Mouse (Mus musculus): ENCODE data around the gene Olfr1312. TPM values are rescaled to one million over a fixed set of nuclear protein-coding genes. Genes with fewer than 3 reads are reported as not detected.

The Olfr1312 gene
- polyA plus RNA-seq (2012; ENCODE audit: low replicate concordance) = 0.03 TPM in 1 of 2 replicates, not detected in the other

GRCm38 (mm10) chr2:112050138-112050537 is at the start of gene Olfr1312:
TSS of gene Olfr1312 (minus strand) at chr2:112050238.

DNA sequence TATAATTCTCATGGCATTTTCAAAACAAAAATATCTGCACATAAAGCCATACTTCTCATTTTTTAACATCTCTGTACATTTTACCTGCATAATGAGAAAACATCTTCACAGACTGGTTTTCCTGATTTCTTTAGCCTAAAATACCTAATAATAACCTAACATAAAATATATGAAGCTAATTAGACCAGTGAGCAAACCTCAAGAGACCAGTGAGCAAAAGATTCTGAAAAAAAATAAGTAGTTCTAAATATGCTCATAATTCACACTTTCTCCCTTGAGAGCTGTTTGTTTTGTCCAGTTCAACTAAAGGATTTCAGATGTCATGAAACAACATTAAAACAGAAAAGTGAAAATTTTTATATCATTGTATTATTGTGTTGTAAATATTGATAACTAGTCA is 46.6 kb upstream of the Olfr1312 start, which contains the start of gene Olfr1314:
Olfr1314 (minus strand) TSS at position 101 of the 400 bp plus-strand sequence.

DNA sequence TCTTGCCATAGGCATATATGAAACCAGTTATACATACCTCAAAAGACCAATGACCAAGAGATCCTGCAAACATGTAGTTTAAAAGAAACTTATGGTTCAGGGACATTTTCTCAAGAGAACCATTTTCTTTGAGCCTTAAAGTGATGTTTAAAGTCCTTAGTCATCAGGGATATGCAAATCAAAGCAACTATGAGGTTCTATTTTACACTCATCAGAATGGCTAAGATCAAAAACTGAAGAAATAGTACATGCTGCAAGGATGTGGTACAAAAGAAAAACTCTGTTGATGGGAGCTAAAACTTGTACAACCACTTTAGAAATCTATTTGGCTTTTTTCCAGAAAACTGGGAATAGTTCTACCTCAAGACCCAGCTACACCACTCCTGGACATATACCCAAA is 27.7 kb upstream of the Olfr1312 start, which contains the start of gene Olfr1313:
Olfr1313 (minus strand) TSS at position 101 of the 400 bp plus-strand sequence.

DNA sequence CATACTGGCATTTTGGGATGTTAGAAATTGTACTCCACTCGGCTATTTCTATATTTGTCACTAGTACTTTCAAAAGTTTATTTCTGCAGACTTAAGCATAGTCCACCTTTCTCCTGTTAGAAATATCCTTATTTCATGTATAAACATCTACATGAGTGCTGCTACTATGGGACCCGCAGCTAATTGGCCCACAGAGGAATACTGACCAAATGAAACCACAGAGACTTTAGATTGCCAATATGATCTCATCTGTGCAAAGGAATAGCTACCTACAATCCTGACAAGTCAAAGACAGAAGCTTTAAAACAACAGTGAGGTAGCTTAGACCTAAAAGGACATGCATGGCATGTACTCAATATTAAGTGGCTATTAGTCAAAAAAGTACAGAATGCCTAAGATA is 25.7 kb downstream of the Olfr1312 start, which contains the start of gene Olfr1311:
Olfr1311 (minus strand) TSS at position 101 of the 400 bp plus-strand sequence.

DNA sequence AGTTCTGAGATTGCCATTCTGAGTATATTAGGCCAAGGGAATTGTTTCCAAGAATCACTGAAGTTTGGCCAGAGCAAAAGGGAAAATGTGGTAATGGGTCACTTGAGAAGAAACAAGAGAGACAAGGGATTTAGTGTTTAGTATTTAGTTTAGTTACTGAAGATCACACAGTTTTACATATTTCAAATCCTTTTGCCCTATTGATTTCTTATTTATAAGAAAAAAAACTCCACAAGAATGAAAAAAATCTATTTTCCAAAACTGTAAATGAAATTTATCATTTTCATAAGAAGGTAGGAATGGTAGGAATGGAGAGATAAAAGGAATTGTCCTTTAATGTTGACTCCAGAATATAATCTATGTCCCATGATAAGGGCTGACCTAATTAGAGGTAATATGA is 37.4 kb downstream of the Olfr1312 start, which contains the start of gene Olfr1310:
Olfr1310 (minus strand) TSS at position 101 of the 400 bp plus-strand sequence.

GRCm38 (mm10) chr2:111990181-111990580 is 59.9 kb downstream of the Olfr1312 start, which contains the start of gene Olfr1309:
TSS of gene Olfr1309 (minus strand) at chr2:111990281.

Other genes starting within 250 kb of the Olfr1312 start
- not detected in 2 replicates for gene Olfr1303, start 229.9 kb downstream of the Olfr1312 start, polyA plus RNA-seq (2012; ENCODE audit: low replicate concordance)
- gene Olfr1305, start 173.1 kb downstream of the Olfr1312 start, polyA plus RNA-seq (2012; ENCODE audit: low replicate concordance) = not detected in 2 replicates
- not detected in 2 replicates for gene Olfr1306, start 134.0 kb downstream of the Olfr1312 start, polyA plus RNA-seq (2012; ENCODE audit: low replicate concordance)
- gene Olfr1307, start 100.8 kb downstream of the Olfr1312 start, polyA plus RNA-seq (2012; ENCODE audit: low replicate concordance) = 0.01 TPM in 1 of 2 replicates, not detected in the other
- not detected in 2 replicates for gene Olfr1308, start 85.3 kb downstream of the Olfr1312 start, polyA plus RNA-seq (2012; ENCODE audit: low replicate concordance)
- gene Olfr1309, start 60.0 kb downstream of the Olfr1312 start, polyA plus RNA-seq (2012; ENCODE audit: low replicate concordance) = not detected in 2 replicates
- gene Olfr1310, start 37.5 kb downstream of the Olfr1312 start, polyA plus RNA-seq (2012; ENCODE audit: low replicate concordance) = not detected in 2 replicates
- gene Olfr1311, start 25.8 kb downstream of the Olfr1312 start, polyA plus RNA-seq (2012; ENCODE audit: low replicate concordance) = not detected in 2 replicates
- not detected in 2 replicates for gene Olfr1313, start 27.6 kb upstream of the Olfr1312 start, polyA plus RNA-seq (2012; ENCODE audit: low replicate concordance)
- gene Olfr1314, start 46.5 kb upstream of the Olfr1312 start, polyA plus RNA-seq (2012; ENCODE audit: low replicate concordance) = not detected in 2 replicates
- not detected in 2 replicates for gene Olfr1315-ps1, start 65.2 kb upstream of the Olfr1312 start, polyA plus RNA-seq (2012; ENCODE audit: low replicate concordance)
- not detected in 2 replicates for gene Olfr1316, start 84.7 kb upstream of the Olfr1312 start, polyA plus RNA-seq (2012; ENCODE audit: low replicate concordance)
- gene Olfr1317, start 90.1 kb upstream of the Olfr1312 start, polyA plus RNA-seq (2012; ENCODE audit: low replicate concordance) = not detected in 2 replicates
- not detected in 2 replicates for gene Olfr1318, start 104.0 kb upstream of the Olfr1312 start, polyA plus RNA-seq (2012; ENCODE audit: low replicate concordance)
- gene Lpcat4, start 189.2 kb upstream of the Olfr1312 start, polyA plus RNA-seq (2012; ENCODE audit: low replicate concordance) = 32.0 and 38.3 TPM in 2 replicates
- not detected in 2 replicates for gene Nutm1, start 209.1 kb upstream of the Olfr1312 start, polyA plus RNA-seq (2012; ENCODE audit: low replicate concordance)
- gene Nop10, start 211.7 kb upstream of the Olfr1312 start, polyA plus RNA-seq (2012; ENCODE audit: low replicate concordance) = 71.1 and 91.1 TPM in 2 replicates
- 7.6 and 8.0 TPM in 2 replicates for gene Slc12a6, start 215.6 kb upstream of the Olfr1312 start, polyA plus RNA-seq (2012; ENCODE audit: low replicate concordance)
- not detected in 2 replicates for gene Gm21985, start 216.1 kb upstream of the Olfr1312 start, polyA plus RNA-seq (2012; ENCODE audit: low replicate concordance)